Mouse (Mus musculus): ENCODE measurements around the gene Tbxas1. TPM values are rescaled to one million over a fixed set of nuclear protein-coding genes. Genes with fewer than 3 reads are reported as not detected.

Tbxas1 gene
- polyA plus RNA-seq, 1 experiment from 2014 or later, result 0.37 TPM

DNA sequence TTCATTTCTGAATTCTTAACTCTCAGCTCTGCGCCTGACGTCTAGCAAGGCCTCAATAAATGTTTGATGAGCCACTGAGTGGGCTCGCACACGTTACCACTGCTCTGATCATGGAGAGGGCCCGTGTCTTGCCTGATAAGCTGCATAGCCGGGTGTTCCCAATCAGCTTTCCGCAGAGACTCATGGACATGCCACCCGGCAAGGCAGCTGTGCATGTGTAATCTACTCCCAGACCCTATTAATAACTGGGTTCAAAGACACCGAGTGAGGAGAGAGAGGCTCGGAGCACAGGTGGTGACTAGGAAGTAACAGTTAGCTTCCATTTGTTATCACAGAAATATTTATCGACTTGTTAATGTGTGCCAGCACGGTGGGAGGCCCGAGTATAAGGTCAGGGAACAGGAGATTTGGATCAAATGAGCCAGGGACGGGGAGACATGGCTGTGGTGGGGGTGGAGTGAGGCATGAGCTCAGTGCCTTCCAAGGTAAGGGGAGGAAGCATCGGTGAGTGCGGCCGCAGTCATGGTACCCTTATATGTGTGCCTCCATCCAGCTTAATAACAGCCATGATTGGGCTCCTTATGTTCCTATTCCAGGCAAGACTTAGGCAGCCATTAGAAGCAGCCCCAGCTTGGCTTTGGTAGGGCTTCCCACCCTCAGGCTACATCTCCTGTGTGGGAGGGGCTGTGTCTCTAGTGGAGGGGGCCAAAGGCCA, 46.0 kb downstream of the Tbxas1 start:
- CTCF ChIA-PET, result interaction anchor here (2.0 kb wide), 1 partner anchor 19 kb away, joined by 6 read pairs; no protein-coding TSS in a partner anchor
- POLR2A ChIA-PET, result interaction anchor here (0.8 kb wide), 1 partner anchor 11 kb away, joined by 3 read pairs; no protein-coding TSS in a partner anchor
- in situ Hi-C loops (cut with MboI; ENCODE audit: low pct_unique_long_range_greater_than_20kb), result no loop called here
- H3K27me3 ChIP-seq, result no peaks in the 10 kb centered on the region
- ATAC-seq, result no peak
- TF ChIP-seq CTCF (IDR thresholded peaks at IDR 0.05), result no peak
- DNase-seq (ENCODE audit: low read depth, low spot score), result no peak

DNA sequence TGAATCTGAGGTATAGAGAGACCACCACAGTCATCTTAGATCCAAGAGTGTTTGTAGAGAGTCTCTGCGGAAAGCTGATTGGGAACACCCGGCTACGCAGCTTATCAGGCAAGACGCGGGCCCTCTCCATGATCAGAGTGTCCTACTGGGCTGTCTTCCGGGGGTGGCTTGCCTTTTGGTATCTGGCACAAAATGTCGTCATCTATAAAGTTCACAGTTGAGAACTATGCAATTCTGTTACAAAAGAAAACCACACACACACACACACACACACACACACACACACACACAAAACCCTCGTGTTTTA, 46.6 kb downstream of the Tbxas1 start:
- ChIA-PET POLR2A (interaction anchor here (0.8 kb wide), 1 partner anchor 11 kb away, joined by 3 read pairs; no protein-coding TSS in a partner anchor), CTCF (no interaction called here)
- DNase-seq (ENCODE audit: low read depth, low spot score) (no peak), ATAC-seq (no peak)
- TF ChIP-seq CTCF (IDR thresholded peaks at IDR 0.05), result no peak
- in situ Hi-C loops (cut with MboI; ENCODE audit: low pct_unique_long_range_greater_than_20kb), result no loop called here
- H3K27me3 ChIP-seq, result no peaks in the 10 kb centered on the region

DNA sequence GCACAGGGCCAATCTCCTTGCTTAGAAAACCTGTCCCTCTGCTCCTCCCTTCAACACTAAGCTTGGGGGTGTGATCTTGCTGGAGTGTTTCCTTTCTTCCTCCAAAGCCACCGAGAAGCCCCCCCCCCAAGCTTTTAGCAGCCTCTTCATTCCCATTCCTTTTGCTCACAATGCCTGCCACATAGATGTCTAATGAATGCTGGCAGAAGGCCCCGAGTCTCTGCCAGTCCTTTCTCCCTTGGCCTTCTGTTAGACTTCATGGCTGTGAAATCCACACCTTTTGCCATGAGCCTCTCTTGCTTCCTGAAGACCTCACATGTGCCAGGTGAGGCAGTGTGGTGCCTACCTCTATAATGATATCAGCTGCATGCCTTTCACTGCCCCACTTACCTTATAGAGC, 47.3 kb downstream of the Tbxas1 start:
- CTCF ChIA-PET, result no interaction called here

GRCm38 (mm10) chr6:38923450-38923849, 48.2 kb downstream of the Tbxas1 start:
- in situ Hi-C loops (cut with MboI; ENCODE audit: low pct_unique_long_range_greater_than_20kb), result no loop called here
- DNase-seq (ENCODE audit: low read depth, low spot score) (no peak), ATAC-seq (no peak)
- TF ChIP-seq CTCF (IDR thresholded peaks at IDR 0.05), result no peak
- ChIA-PET POLR2A (no interaction called here), CTCF (interaction anchor here (1.2 kb wide), 1 partner anchor 187 kb away, joined by 3 read pairs; no protein-coding TSS in a partner anchor)
- no peaks in the 10 kb centered on the region for H3K27me3 ChIP-seq

More for the DNA sequence above, 47.3 kb downstream of the Tbxas1 start:
- H3K27me3 ChIP-seq, result no peaks in the 10 kb centered on the region
- POLR2A ChIA-PET, result no interaction called here
- ATAC-seq (no peak), DNase-seq (ENCODE audit: low read depth, low spot score) (no peak)
- no peak for TF ChIP-seq CTCF (IDR thresholded peaks at IDR 0.05)
- in situ Hi-C loops (cut with MboI; ENCODE audit: low pct_unique_long_range_greater_than_20kb), result no loop called here

DNA sequence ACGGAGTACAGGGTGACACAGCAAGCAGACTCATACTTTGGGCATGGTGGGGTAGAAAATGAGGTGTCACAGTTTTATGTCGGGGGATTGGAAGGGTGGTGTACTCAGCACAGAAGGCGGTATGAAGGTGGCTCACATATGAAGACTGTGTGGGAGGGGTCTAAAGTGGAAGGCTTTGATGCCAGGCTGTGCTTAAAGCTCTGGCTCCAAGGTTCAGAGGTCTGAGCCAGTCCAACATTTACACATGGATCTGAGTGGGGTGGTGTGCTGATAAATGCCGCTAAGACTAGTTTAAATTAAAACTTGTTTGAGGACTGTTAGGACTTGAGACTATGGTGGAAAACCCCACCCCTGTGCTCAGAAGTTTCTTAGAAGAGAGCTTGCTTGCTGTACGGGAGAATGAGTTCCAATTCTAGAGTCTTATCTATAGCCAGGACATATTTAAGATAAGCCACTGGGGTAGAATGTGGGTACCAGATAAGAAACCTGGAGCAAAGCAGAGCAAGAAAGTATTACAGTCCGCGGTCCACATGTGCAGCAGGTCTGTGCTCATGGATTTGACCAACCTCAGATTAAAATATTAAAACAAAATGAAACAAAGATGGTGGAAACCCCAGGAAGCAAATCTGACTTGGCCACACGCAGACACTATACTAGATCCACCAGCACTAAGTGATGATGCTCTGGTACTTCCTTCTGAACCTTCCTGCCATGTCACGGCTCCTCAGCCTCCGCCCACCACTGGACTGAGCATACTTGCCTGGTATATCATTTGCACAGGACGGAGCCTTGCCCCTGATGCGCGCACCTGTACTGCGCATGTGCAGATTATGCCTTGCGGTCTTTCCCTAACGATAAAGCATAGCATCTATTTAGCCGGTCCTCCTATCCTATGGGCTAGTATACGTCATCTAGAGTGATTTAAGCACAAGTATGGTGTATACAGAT, 48.9 kb downstream of the Tbxas1 start:
- ATAC-seq (no peak), DNase-seq (ENCODE audit: low read depth, low spot score) (no peak)
- H3K27me3 ChIP-seq, result no peaks in the 10 kb centered on the region
- ChIA-PET CTCF (interaction anchor here (1.2 kb wide), 1 partner anchor 187 kb away, joined by 3 read pairs; no protein-coding TSS in a partner anchor), POLR2A (interaction anchor here (0.5 kb wide), 1 partner anchor 374 kb away, joined by 6 read pairs; no protein-coding TSS in a partner anchor)
- no peak for TF ChIP-seq CTCF (IDR thresholded peaks at IDR 0.05)
- in situ Hi-C loops (cut with MboI; ENCODE audit: low pct_unique_long_range_greater_than_20kb), result no loop called here

DNA sequence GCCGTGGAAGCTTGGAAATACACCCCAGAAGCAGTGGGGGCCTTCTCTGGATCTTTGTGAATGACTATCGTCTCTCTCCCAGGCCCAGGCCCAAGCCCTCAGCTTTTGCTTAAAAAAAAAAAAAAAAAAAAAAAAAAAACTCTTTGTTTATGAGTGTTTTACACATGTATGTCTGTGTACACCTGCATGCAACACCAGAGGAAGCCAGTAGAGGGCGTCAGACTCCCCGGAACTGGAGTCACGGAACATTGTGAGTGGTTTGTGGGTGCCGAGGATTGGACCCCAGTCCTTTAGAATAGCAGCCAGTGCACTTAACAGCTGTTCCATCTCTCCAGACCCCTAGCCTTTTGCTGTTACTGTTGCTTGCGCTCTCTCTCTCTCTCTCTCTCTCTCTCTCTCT, 50.5 kb downstream of the Tbxas1 start:
- no peaks in the 10 kb centered on the region for H3K27me3 ChIP-seq
- ChIA-PET CTCF (interaction anchor here (1.5 kb wide), 1 partner anchor 24 kb away, joined by 3 read pairs; no protein-coding TSS in a partner anchor), POLR2A (interaction anchor here (0.7 kb wide), 1 partner anchor 140 kb away, joined by 3 read pairs; no protein-coding TSS in a partner anchor)
- in situ Hi-C loops (cut with MboI; ENCODE audit: low pct_unique_long_range_greater_than_20kb), result no loop called here
- DNase-seq (ENCODE audit: low read depth, low spot score) (no peak), ATAC-seq (no peak)
- TF ChIP-seq CTCF (IDR thresholded peaks at IDR 0.05), result no peak

DNA sequence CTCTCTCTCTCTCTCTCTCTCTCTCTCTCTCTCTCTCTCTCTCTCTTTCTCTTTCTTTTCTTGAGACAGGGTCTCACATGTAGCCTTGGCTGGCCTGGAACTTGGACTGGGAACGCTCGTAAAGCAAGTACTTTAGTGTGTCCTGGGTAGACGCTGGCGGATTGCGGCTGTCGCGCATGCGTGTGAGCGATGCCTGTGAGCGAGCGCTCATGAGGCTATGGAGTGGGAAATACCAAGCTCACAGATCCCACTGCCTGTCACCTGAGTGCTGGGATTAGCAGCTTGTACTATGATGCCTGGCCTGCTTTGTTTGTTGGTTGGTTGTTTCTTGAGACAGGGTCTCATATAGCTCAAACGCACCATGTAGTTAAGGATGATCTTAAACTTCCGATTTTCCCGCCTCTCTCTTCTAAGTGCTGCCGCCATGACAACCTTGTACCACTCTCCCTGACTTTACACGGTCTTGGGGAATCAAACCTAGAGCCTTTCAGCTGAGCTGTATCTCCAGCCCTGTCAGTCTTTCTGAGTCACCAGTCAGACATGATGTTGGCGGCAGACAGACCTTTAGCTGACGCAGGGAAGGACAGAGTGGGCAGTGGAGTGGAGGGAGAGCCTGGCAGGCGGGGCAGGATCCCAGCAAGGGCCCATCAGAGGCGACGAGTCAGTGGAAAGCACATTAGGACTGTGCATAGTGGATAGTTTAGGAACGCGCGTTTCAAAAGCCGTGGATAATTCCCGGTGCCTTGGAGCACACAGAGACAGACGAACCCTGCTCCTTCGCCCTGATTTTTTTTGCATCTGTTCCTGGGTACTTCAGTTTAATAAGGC, 51.1 kb downstream of the Tbxas1 start:
- no peak for TF ChIP-seq CTCF (IDR thresholded peaks at IDR 0.05)
- POLR2A ChIA-PET, result interaction anchor here (1.2 kb wide), 1 partner anchor 16 kb away, joined by 11 read pairs; no protein-coding TSS in a partner anchor
- no peak for ATAC-seq
- CTCF ChIA-PET, result interaction anchor here (1.2 to 1.7 kb wide), 3 partner anchors 8 to 23 kb away, joined by 3 to 4 read pairs (median 3); no protein-coding TSS in a partner anchor
- no peaks in the 10 kb centered on the region for H3K27me3 ChIP-seq
- DNase-seq (ENCODE audit: low read depth, low spot score), result no peak
- in situ Hi-C loops (cut with MboI; ENCODE audit: low pct_unique_long_range_greater_than_20kb), result no loop called here

- ChIA-PET POLR2A (interaction anchor here (1.2 kb wide), 1 partner anchor 15 kb away, joined by 11 read pairs; no protein-coding TSS in a partner anchor), CTCF (interaction anchor here (1.2 to 1.7 kb wide), 2 partner anchors 9 kb away, joined by 3 to 4 read pairs; no protein-coding TSS in a partner anchor)
- ATAC-seq, result no peak
- in situ Hi-C loops (cut with MboI; ENCODE audit: low pct_unique_long_range_greater_than_20kb), result no loop called here
- no peak for DNase-seq (ENCODE audit: low read depth, low spot score)
- no peaks in the 10 kb centered on the region for H3K27me3 ChIP-seq
- no peak for TF ChIP-seq CTCF (IDR thresholded peaks at IDR 0.05)
Observed at GRCm38 (mm10) chr6:38926963-38927361, 51.8 kb downstream of the Tbxas1 start.

DNA sequence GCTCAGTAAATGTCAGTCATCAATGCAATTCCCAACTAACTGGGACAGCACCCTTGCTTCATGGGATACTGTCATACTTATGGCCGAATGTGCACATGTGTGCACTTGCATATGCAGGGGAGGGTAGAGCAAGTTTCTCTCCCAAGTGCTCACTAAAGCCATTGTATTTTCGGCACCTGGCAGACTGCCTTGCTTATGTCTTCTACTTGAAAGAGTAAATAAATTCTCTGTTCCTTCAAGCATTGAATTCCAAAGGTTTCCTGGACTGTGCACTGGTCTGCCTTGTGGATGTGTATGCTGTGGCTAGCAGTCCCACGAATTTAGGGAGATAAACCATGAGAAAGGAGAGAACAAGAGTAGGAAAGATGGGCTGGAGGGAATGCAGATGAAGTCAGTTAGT, 53.3 kb downstream of the Tbxas1 start:
- in situ Hi-C loops (cut with MboI; ENCODE audit: low pct_unique_long_range_greater_than_20kb), result no loop called here
- TF ChIP-seq CTCF (IDR thresholded peaks at IDR 0.05), result no peak
- ChIA-PET POLR2A (no interaction called here), CTCF (no interaction called here)
- no peaks in the 10 kb centered on the region for H3K27me3 ChIP-seq
- ATAC-seq (peak; percentile 71), DNase-seq (ENCODE audit: low read depth, low spot score) (no peak)

DNA sequence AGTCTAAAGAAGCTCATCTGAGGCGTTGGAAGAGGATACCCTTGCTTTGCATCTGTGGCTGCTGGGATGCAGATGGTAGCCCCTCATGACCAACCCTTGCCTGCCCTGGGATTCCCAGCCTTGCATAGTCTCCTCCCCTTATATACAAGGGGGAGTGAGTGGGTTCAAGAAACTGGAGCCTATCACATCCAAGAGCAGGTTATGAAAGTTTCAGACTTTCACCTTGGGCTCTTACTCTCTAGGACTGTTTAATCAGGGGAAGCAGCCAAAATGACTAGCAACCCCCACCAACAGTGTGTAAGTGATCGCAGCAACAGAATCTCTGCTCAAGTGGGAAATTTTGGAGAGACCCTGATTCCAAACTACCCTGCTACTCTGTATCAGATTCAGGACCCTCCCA, 60.8 kb downstream of the Tbxas1 start:
- in situ Hi-C loops (cut with MboI; ENCODE audit: low pct_unique_long_range_greater_than_20kb), result no loop called here
- CTCF ChIA-PET, result interaction anchor here (1.5 kb wide), 1 partner anchor 9 kb away, joined by 3 read pairs; no protein-coding TSS in a partner anchor
- ATAC-seq (no peak), DNase-seq (ENCODE audit: low read depth, low spot score) (no peak)
- no peaks in the 10 kb centered on the region for H3K27me3 ChIP-seq
- no peak for TF ChIP-seq CTCF (IDR thresholded peaks at IDR 0.05)
- POLR2A ChIA-PET, result no interaction called here

Data from Patski (cell line).